Mouse (Mus musculus) megakaryocyte, embryonic 14.5 days (primary cell): ENCODE results near the gene Fam117a.

Source experiments
- FLI1 ChIP-seq: IDR thresholded peaks from 2 replicates; pipeline ENCODE4 v1.6.1; 2012; ENCODE audit warnings: low read length, inconsistent platforms, mixed read lengths
- GATA1 ChIP-seq: IDR thresholded peaks from 3 replicates; pipeline ENCODE4 v1.6.1; 2012; ENCODE audit warnings: mixed read lengths, low read length, inconsistent platforms, borderline replicate concordance

DNA sequence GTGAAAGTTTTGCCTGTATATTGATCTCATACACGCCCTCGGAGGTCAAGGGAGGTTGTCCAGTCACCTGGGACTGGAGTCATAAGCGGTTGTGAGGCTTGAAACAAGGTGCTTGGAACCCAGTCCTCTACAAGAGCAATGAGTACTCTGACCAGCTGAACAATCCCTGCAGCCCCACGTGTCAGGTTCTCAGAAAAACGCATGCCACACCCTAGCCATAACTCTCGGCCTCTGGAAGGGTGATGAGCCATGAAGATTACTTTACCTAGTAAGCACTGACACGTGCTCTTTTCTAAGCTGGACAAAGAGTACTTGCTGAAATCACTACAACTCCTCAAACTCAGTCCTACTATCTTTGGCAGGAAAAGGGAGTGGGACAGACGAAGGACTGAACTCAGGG, 29.3 kb upstream of the Fam117a start:
- TF ChIP-seq FLI1 (no peak), GATA1 (no peak)
